Mouse (Mus musculus) R1 (cell line): Measurements from ENCODE around the gene Scin.
"Not testable (repeated sequence)": the region's sequence is repeated elsewhere in the genome, so short reads cannot be mapped to it uniquely, and the experiment has no call there.

Source experiments
- DNase-seq: peaks from one replicate; pipeline ENCODE4 v3.0.0-alpha.2; 2018; ENCODE audit warnings: low read depth, low spot score

The Scin gene

GRCm38 (mm10) chr12:40133573-40134271, at the start of gene Scin:
Gene Scin, minus strand, starts transcription at chr12:40134228.
- peak; percentile 33 for DNase-seq

DNA sequence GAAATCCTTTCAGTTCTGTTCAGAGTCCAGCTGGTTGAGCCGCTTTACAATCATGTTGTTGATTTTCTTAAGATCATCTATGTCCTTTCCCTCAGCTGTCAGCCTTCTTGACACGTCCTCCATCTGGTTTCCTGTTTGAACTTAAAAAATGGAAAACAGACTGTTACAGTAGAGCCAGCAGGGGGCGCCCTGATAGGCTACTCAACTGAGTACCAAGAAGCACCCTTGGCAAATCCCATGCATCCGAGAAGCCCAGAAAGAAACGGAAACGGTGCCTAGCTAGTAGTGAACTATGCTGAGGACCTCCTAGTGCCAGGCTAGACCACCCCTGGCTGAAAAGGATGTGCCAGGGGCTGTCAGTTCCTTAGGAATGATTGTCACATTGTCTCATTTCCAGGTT, 43.1 kb upstream of the Scin start:
- DNase-seq: peak; percentile 68

DNA sequence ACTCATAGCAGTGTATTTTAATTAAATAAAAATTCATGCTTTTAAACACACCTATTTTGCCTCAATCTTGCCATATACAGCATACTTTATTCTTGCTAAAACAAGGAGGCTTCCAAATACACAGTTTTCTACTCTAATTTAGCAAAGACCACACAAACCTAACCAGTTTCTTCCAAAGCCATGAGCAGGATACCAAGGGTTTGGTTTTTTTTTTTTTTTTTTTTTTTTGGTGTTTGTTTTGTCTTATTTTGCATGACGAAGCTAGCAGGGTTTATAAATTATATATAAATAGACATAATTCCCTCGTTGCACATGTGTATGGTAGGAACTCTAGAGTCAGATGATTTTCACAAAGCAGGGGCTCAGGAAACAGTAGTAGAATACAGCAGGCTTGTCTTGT, 42.1 kb upstream of the Scin start:
- no peak for DNase-seq

DNA sequence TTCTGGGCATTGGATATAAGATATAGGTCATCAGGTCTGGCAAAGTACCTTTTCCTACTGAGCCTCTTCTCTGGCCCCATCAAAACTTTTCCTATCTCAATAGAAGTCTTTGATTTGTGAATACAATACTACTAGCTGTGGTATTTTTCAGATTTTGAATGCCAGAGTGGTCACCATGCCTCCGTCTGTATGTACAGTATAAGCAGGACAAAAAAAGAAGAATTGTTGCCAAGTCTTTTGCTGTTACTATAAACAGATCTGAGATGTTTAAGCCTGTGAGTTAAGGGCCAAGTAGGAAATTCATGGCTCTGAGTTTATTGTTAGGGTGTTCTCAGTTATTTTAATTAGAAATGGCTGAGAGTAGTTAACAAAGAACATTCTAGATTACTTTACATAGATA, 41.1 kb upstream of the Scin start:
- not testable (repeated sequence) for DNase-seq

- DNase-seq: peak; percentile 14
These were observed 37.6 kb upstream of the Scin start for GRCm38 (mm10) chr12:40171637-40172036.

- no peak for DNase-seq
These were observed 35.6 kb upstream of the Scin start for GRCm38 (mm10) chr12:40169675-40170074.

DNA sequence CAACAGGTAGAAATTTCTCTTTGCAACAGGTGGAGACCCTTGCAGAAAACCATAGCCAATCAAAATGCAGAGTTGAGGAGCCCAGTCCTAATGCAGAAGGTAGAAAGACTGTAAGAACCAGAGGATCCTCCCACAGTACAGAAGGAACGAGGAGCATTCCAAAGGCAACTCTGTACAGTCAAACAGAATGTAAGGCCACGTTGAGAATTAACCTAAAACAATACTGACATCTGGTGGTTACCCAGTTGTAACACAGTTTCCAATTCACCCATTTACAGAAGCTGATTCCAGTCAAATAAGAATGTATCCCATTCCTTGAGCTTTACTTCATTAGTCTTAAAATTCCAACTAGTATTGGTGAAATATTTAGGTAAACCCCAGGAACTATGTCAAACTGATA, 30.6 kb upstream of the Scin start:
- DNase-seq: peak; percentile 45

DNA sequence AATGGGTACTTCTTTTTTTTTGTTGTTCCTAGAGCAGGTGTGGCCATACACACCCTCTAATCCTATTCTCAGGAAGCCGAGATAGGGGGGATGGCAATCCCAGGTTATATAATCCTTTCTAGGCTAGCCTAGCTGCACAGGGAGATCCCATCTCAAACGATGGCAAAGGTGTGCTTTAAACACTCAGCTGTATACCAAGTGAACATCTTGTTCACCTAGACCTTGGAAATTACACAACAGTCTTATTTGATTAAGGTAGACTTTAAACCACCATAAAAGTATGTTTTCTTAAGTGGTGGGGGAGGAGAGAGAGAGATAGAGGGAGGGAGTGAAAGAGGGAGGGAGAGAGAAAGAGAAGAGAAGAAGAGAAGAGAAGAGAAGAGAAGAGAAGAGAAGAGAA, 26.7 kb upstream of the Scin start:
- no peak for DNase-seq

GRCm38 (mm10) chr12:40154188-40154587, 20.2 kb upstream of the Scin start:
- no peak for DNase-seq

GRCm38 (mm10) chr12:40152353-40153069, 18.5 kb upstream of the Scin start:
- DNase-seq: no peak

DNA sequence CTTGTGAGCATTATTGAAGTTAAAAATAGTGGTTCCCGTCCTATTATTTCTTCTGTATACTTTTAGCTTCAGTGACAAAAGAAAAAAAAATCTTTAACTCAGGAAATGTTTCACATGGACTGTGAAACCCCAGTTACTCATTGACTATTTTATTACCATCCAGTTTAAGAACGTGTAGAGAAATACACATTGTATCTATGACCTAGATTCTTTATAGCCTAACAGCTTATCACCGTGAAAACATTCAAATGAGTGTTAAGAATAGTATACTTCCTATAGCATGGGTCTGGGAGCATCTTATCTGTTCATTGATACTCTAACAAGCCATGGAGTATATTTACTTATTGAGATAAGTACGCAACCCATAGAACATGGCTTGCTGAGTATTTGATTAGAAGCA, 13.3 kb upstream of the Scin start:
- no peak for DNase-seq

DNA sequence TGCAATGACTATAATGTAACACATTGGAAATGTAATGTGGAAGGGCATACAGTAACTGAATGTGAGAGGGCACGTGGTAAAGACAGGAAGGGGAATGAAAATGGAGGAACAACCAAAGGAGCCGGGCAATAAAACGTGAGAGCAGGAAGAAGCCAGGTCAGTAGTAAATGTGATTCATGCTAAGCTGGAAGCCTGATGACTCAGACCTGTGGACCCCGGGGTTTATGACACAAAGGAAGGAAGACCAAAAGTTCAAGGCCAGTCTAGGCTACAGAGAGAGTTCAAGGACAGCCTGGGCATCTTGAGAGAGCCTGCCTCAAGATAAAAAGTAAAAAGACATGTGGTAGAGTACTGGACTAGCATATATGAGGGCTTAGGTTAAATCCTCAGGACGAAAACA, 12.5 kb upstream of the Scin start:
- peak; percentile 31 for DNase-seq

- no peak for DNase-seq
These were observed 6.7 kb upstream of the Scin start for GRCm38 (mm10) chr12:40140706-40141105.

- no peak for DNase-seq
These were observed 5.6 kb upstream of the Scin start for GRCm38 (mm10) chr12:40139484-40140245.

- peak; percentile 15 for DNase-seq
These were observed 501 bp upstream of the Scin start for GRCm38 (mm10) chr12:40134529-40134928.

- DNase-seq: no peak
These were observed 845 bp downstream of the Scin start for GRCm38 (mm10) chr12:40133194-40133572.

DNA sequence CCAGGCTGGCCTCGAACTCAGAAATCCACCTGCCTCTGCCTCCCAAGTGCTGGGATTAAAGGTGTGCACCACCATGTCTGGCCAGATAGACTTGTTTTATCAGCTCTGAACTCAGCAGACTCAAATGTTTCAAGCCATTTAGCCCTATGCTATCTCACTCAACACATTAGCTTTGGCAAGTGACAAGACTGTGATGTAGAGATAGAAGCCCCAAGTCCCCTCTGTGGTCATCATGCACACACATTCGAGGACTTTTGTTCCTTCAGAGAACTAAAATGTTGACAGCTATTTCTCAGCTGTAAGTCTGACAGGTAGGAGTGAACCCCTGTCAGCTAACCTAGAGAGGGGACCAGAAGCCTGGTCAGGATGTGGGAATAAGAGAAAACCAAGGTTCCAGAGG, 15.2 kb downstream of the Scin start:
- DNase-seq: no peak

DNA sequence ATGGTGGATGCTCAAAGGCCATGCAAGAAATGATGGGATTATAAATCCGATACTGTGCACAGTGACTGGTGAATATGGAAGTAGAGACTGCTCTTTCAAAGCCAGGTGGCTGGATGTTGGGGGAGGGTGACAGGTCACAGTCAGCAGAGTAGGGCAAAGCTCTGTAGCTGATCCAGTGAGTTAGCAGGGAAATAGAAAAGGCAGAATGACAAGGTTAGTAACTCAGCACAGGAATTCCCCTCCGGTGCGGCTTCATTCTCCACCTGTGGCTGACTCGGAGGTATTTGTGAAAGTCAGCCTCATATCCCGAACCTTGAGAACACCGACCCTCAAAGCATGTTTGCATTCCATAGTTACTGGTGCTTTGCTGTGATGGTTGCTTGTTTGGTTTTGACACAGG, 17.0 kb downstream of the Scin start:
- DNase-seq: no peak

DNA sequence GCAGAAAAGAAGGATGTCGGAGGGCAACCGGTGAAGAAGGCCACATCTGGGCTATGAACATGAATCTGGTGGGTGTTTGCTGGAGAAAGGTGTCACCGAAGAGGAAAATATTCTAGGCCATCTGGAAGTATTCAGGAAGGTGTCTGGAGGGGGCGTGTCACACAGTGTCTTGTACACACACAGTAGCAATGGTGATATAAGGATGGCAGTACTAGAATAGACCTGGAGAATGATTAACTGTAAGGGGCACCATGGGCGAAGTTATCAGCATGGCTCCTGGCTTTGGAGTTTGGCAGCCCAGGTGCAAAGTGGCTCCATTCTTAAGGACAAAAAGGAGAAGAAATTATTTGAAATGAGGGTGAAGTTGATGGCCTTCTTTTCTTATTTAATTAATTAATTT, 17.8 kb downstream of the Scin start:
- DNase-seq: no peak

DNA sequence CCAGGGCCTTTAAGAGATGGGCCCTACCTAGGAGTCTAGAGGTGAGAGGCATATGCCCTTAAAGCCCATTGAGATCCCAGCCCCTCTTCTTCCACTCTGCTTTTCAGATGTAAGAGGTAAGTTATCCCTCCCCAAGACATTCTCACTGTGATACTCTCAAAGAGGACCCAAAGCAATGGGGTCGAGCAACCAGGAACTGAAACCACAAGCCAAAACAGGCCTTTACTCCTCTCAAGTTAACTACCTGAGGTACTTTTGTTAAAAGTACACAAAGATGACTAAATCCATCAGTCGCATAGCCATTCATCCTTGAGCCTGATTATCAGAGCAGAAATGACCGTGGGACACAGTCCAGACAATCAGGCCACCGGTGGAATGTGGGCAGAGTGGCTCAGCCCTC, 19.1 kb downstream of the Scin start:
- no peak for DNase-seq

DNA sequence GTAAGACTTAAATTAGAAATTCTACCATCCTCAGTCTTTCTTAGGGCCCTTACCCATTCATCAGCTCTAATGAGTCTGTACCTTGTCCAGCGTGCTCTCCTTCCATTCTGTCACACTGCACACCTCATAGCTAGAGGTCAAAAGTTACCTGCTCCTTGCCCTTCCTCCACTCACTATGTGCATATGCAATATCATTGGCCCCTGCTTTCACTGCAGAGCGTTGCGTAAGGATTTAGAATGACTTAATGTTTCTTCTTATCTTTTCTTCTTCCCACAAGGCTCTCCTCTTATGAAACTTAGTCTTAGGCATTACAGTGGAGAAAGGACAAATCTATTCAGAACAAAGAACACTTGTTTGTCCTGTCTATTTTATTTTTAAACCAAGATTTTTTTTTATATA, 20.0 kb downstream of the Scin start:
- DNase-seq: no peak

DNA sequence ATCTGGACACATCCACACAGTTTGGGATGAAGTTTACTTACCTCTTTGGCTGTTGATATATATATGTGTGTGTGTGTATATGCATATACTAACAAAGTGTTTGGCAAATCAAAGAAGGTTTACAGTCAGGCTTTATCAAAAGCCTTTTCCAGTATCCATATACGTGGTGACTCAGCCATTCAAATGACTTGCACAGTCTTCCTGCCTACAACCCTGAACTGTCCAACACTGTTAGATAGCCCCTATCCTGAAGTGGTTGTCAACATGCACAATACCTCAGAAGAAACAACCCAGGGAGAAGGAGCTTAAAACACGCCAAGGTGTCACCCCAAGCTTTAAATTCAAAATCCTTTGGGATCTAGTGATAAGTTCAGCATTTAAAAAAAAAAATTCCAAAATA, 20.4 kb downstream of the Scin start:
- no peak for DNase-seq

GRCm38 (mm10) chr12:40109227-40109626, 24.8 kb downstream of the Scin start:
- no peak for DNase-seq
